Mouse (Mus musculus): ENCODE measurements around the gene Prrg1. TPM values are rescaled to one million over a fixed set of nuclear protein-coding genes. Genes with fewer than 3 reads are reported as not detected.
"Not testable (repeated sequence)": the region's sequence is repeated elsewhere in the genome, so short reads cannot be mapped to it uniquely, and the experiment has no call there.

Prrg1 gene
- polyA plus RNA-seq, 1 experiment from 2014 or later = 7.3 TPM

DNA sequence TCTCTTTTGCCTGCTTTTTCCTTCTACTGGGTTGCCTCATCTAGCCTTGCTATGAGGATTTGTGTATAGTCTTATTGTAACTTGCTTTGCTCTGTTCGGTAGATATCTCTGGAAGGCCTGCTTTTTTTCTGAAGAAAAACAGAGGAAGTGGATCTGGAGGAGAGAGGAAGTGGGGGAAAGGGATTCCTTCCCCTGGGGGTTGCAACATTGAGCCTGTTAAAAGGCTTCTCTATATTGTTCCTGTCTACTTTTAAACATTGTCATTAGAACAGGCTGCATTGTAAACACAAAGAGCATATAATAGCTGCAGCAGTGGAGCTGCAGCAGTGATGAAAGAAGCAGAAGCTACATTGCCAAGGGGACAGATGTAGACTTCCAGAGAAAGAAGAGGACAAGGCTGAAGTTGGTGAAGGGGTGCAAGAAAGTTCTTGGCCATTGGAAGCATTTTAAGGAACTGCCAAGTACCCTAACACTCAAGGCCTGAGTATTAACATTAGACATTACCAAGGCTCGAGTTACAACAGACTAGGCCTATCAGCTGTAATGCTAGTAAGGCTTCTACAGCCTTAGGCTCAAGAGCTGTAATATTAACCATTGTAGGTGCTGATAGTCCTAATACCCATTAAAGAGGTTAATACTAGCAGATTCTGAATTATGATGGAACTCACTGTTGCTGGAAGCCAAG, 44.9 kb downstream of the Prrg1 start:
- Histone ChIP-seq H3K9me3 (ENCODE audit: control insufficient read depth, low read length) (no peaks in the 10 kb centered on the region), H3K27ac (ENCODE audit: low read depth, low read length) (no peak overlapping the region), H3K36me3 (ENCODE audit: control insufficient read depth, insufficient read depth, low read length) (no peaks in the 10 kb centered on the region), H3K9ac (ENCODE audit: low read length) (no peak overlapping the region), H3K4me1 (ENCODE audit: control insufficient read depth, insufficient read depth, low read length) (no peaks in the 10 kb centered on the region), H3K4me2 (no peak overlapping the region), H3K4me3 (ENCODE audit: low read depth, low read length) (no peak overlapping the region), H3K27me3 (ENCODE audit: control insufficient read depth, insufficient read depth, low read length) (no peaks in the 10 kb centered on the region)
- ATAC-seq (ENCODE audit: low FRiP score) (no peak), DNase-seq (ENCODE audit: low spot score, missing footprints) (no peak)
- WGBS = 73% methylated on average over 2 of the region's 2 CpGs

- no peak overlapping the region for H3K27ac ChIP-seq (ENCODE audit: low read depth, low read length)
- no peaks in the 10 kb centered on the region for H3K9me3 ChIP-seq (ENCODE audit: control insufficient read depth, low read length)
- ATAC-seq (ENCODE audit: low FRiP score) = no peak
- H3K27me3 ChIP-seq (ENCODE audit: control insufficient read depth, insufficient read depth, low read length) = no peaks in the 10 kb centered on the region
- 95% methylated on average over 2 of the region's 2 CpGs for WGBS
- H3K9ac ChIP-seq (ENCODE audit: low read length) = no peak overlapping the region
- H3K36me3 ChIP-seq (ENCODE audit: control insufficient read depth, insufficient read depth, low read length) = no peaks in the 10 kb centered on the region
- H3K4me3 ChIP-seq (ENCODE audit: low read depth, low read length) = no peak overlapping the region
- no peak for DNase-seq (ENCODE audit: low spot score, missing footprints)
- H3K4me2 ChIP-seq = no peak overlapping the region
- H3K4me1 ChIP-seq (ENCODE audit: control insufficient read depth, insufficient read depth, low read length) = no peaks in the 10 kb centered on the region
Measured at GRCm38 (mm10) chrX:78518301-78518700, 65.4 kb downstream of the Prrg1 start.

- Histone ChIP-seq H3K27ac (ENCODE audit: low read depth, low read length) (no peak overlapping the region), H3K4me1 (ENCODE audit: control insufficient read depth, insufficient read depth, low read length) (no peaks in the 10 kb centered on the region), H3K36me3 (ENCODE audit: control insufficient read depth, insufficient read depth, low read length) (no peaks in the 10 kb centered on the region), H3K9me3 (ENCODE audit: control insufficient read depth, low read length) (no peaks in the 10 kb centered on the region), H3K4me2 (no peak overlapping the region), H3K4me3 (ENCODE audit: low read depth, low read length) (no peak overlapping the region), H3K27me3 (ENCODE audit: control insufficient read depth, insufficient read depth, low read length) (no peaks in the 10 kb centered on the region), H3K9ac (ENCODE audit: low read length) (no peak overlapping the region)
- 91% methylated on average over 2 of the region's 2 CpGs for WGBS
- ATAC-seq (ENCODE audit: low FRiP score) = no peak
- no peak for DNase-seq (ENCODE audit: low spot score, missing footprints)
Measured at GRCm38 (mm10) chrX:78482987-78483386, 100.7 kb downstream of the Prrg1 start.

- H3K4me1 ChIP-seq (ENCODE audit: control insufficient read depth, insufficient read depth, low read length) = no peaks in the 10 kb centered on the region
- WGBS = 74% methylated on average over 3 of the region's 3 CpGs
- H3K4me3 ChIP-seq (ENCODE audit: low read depth, low read length) = no peak overlapping the region
- H3K27me3 ChIP-seq (ENCODE audit: control insufficient read depth, insufficient read depth, low read length) = no peaks in the 10 kb centered on the region
- no peak overlapping the region for H3K9ac ChIP-seq (ENCODE audit: low read length)
- no peaks in the 10 kb centered on the region for H3K9me3 ChIP-seq (ENCODE audit: control insufficient read depth, low read length)
- DNase-seq (ENCODE audit: low spot score, missing footprints) (no peak), ATAC-seq (ENCODE audit: low FRiP score) (no peak)
- H3K36me3 ChIP-seq (ENCODE audit: control insufficient read depth, insufficient read depth, low read length) = no peaks in the 10 kb centered on the region
- H3K4me2 ChIP-seq = no peak overlapping the region
- H3K27ac ChIP-seq (ENCODE audit: low read depth, low read length) = no peak overlapping the region
Measured at GRCm38 (mm10) chrX:78479710-78480109, 104.0 kb downstream of the Prrg1 start.

DNA sequence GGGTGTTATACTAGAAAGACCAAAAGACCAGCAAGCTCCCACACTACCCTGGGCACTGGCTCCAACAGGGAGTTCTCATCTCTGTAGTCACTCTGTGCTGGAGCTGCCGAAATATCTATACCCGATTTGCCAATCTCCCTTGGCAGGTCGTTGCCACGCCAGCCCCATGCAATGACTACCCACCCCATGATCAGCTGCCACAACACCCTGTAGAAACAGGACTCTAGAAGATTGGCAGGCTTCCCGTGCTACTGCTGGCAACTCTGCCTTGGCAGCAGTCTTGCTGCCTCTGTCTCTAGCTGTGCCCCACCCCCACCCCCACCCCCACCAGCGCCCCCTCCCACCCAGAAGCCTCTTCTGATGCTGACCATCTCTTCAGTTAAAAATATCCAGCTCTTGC, 149.3 kb downstream of the Prrg1 start:
- ATAC-seq (ENCODE audit: low FRiP score) (no peak), DNase-seq (ENCODE audit: low spot score, missing footprints) (no peak)
- H3K27ac ChIP-seq (ENCODE audit: low read depth, low read length) = no peak overlapping the region
- no peaks in the 10 kb centered on the region for H3K27me3 ChIP-seq (ENCODE audit: control insufficient read depth, insufficient read depth, low read length)
- H3K9me3 ChIP-seq (ENCODE audit: control insufficient read depth, low read length) = no peaks in the 10 kb centered on the region
- no peaks in the 10 kb centered on the region for H3K36me3 ChIP-seq (ENCODE audit: control insufficient read depth, insufficient read depth, low read length)
- H3K4me3 ChIP-seq (ENCODE audit: low read depth, low read length) = no peak overlapping the region
- 82% methylated on average over 5 of the region's 6 CpGs for WGBS
- H3K4me1 ChIP-seq (ENCODE audit: control insufficient read depth, insufficient read depth, low read length) = no peaks in the 10 kb centered on the region
- H3K9ac ChIP-seq (ENCODE audit: low read length) = no peak overlapping the region
- H3K4me2 ChIP-seq = no peak overlapping the region

- not testable (repeated sequence) for ATAC-seq (ENCODE audit: low FRiP score); DNase-seq (ENCODE audit: low spot score, missing footprints); H3K27me3 ChIP-seq (ENCODE audit: control insufficient read depth, insufficient read depth, low read length); H3K4me3 ChIP-seq (ENCODE audit: low read depth, low read length); H3K27ac ChIP-seq (ENCODE audit: low read depth, low read length); H3K9me3 ChIP-seq (ENCODE audit: control insufficient read depth, low read length); H3K4me2 ChIP-seq; H3K36me3 ChIP-seq (ENCODE audit: control insufficient read depth, insufficient read depth, low read length); H3K9ac ChIP-seq (ENCODE audit: low read length); H3K4me1 ChIP-seq (ENCODE audit: control insufficient read depth, insufficient read depth, low read length)
- WGBS = 77% methylated on average over 2 of the region's 2 CpGs
Measured at GRCm38 (mm10) chrX:78403346-78403745, 180.3 kb downstream of the Prrg1 start.

Other genes with a start within 250 kb of the Prrg1 start
- gene 4930480E11Rik, start 214.3 kb downstream of the Prrg1 start, polyA plus RNA-seq (2014; fragmentation: Nextera tagmentation; extraction: Ambion mirVana) = not detected in 2 replicates
- not detected in 2 replicates for gene Fam47c, start 153.9 kb upstream of the Prrg1 start, polyA plus RNA-seq (2014; fragmentation: Nextera tagmentation; extraction: Ambion mirVana)

Data from midbrain, embryonic 11.5 days (tissue).